Mouse (Mus musculus) heart, adult 2 months (tissue): ENCODE measurements at regions not wholly inside any gene's neighbourhood (a gene's known extent, or its start where the extent isn't known, plus 50 kb on each side); places are given as distances from the start of the nearest gene placed in this dataset.
A peak's percentile ranks its signal among the peaks of the same experiment; 100 is the strongest.

Source experiments
- DNase-seq, 2 experiments: peaks; one replicate each; pipeline ENCODE4 v3.0.0; 2021
- H3K27ac ChIP-seq: fragments of 200-600 bp; 2 replicates; pipeline ENCODE4 v1.8.1; 2022
- H3K27me3 ChIP-seq: fragments of 200-500 bp; 2 replicates; pipeline ENCODE4 v1.6.1; 2012; ENCODE audit warnings: mild to moderate bottlenecking, low read length, inconsistent platforms, mixed read lengths; ENCODE audit not compliant: control insufficient read depth, insufficient read depth
- H3K36me3 ChIP-seq: fragments of 200-500 bp; 2 replicates; pipeline ENCODE4 v1.6.1; 2012; ENCODE audit warnings: low read length, inconsistent platforms; ENCODE audit not compliant: control insufficient read depth, insufficient read depth
- H3K4me1 ChIP-seq: fragments of 200-500 bp; 2 replicates; pipeline ENCODE4 v1.6.1; 2011; ENCODE audit warnings: low read length; ENCODE audit not compliant: control insufficient read depth, insufficient read depth
- H3K4me3 ChIP-seq: fragments of 200-600 bp; 2 replicates; pipeline ENCODE4 v1.8.1; 2022
- H3K79me2 ChIP-seq: fragments of 200-500 bp; replicated peaks from 2 replicates; pipeline ENCODE4 v1.6.1; 2012; ENCODE audit warnings: mild to moderate bottlenecking, inconsistent platforms, low read length, moderate library complexity, mixed read lengths; ENCODE audit not compliant: control insufficient read depth, insufficient read depth
- H3K9ac ChIP-seq: fragments of 200-500 bp; 2 replicates; pipeline ENCODE4 v1.6.1; 2012; ENCODE audit warnings: low read depth, mild to moderate bottlenecking, control low read depth, inconsistent platforms, low read length, mixed read lengths
- CTCF ChIP-seq: fragments of 200-600 bp; IDR thresholded peaks from 2 replicates; pipeline ENCODE4 v1.8.1; 2022; ENCODE audit warnings: antibody characterized with exemption, mild to moderate bottlenecking, moderate library complexity
- EP300 ChIP-seq: fragments of 200-500 bp; IDR thresholded peaks from 2 replicates; pipeline ENCODE4 v1.6.1; 2011; ENCODE audit warnings: low read depth, low read length, control low read depth; ENCODE audit not compliant: insufficient read depth
- POLR2A ChIP-seq: fragments of 200-500 bp; IDR thresholded peaks from 2 replicates; pipeline ENCODE4 v1.6.1; 2011; ENCODE audit warnings: mild to moderate bottlenecking, low read depth, low read length, control low read depth; ENCODE audit not compliant: insufficient read depth
- WGBS: fragments of 180-500 bp; shearing (Covaris S2); methylation state at CpG from one replicate; pipeline ENCODE4 v1.1.7; 2018; 5-methylcytosine and 5-hydroxymethylcytosine counted together
- intact Hi-C: fragments of 180-260 bp; cut with DNase I; formaldehyde crosslinking; loops from one replicate; pipeline ENCODE4 v1.15.1; 2025

GRCm38 (mm10) chr5:148647644-148648043 is 95.1 kb upstream of the Ubl3 start:
- Histone ChIP-seq H3K4me3 (no peak overlapping the region), H3K4me1 (peaks cover 3% of the 10 kb centered on the region), H3K36me3 (no peaks in the 10 kb centered on the region), H3K27me3 (no peaks in the 10 kb centered on the region), H3K27ac (no peak overlapping the region), H3K9ac (no peak overlapping the region), H3K79me2 (no peaks in the 10 kb centered on the region)
- WGBS = 77% methylated on average over 2 of the region's 2 CpGs
- DNase-seq = no peak
- intact Hi-C loops = loop anchor here (2.0 kb wide), 1 partner anchor 53 kb away; no protein-coding TSS in a partner anchor
- TF ChIP-seq POLR2A = no peak
- TF ChIP-seq CTCF = no peak
- no peak for TF ChIP-seq EP300

- no peak overlapping the region for H3K9ac ChIP-seq
- no peaks in the 10 kb centered on the region for H3K27me3 ChIP-seq
- intact Hi-C loops = loop anchor here (2.0 kb wide), 1 partner anchor 55 kb away; no protein-coding TSS in a partner anchor
- peak in 1 of 2 experiments; percentile 33 for DNase-seq
- H3K27ac ChIP-seq = peak overlapping the region; percentile 28; the same call in 1 of the 2 replicates
- no peak overlapping the region for H3K4me3 ChIP-seq
- peaks cover 3% of the 10 kb centered on the region for H3K4me1 ChIP-seq
- H3K79me2 ChIP-seq = no peaks in the 10 kb centered on the region
- no peaks in the 10 kb centered on the region for H3K36me3 ChIP-seq
- 30% methylated on average over 4 of the region's 4 CpGs for WGBS
- no peak for TF ChIP-seq CTCF
- 0 out of 2 replicates have a peak, but pooled peaks have one; percentile 68 for TF ChIP-seq EP300
- TF ChIP-seq POLR2A = no peak
These were observed 93.2 kb upstream of the Ubl3 start for GRCm38 (mm10) chr5:148645772-148646171.

GRCm38 (mm10) chr5:148645191-148645681 is 92.6 kb upstream of the Ubl3 start:
- peak in 1 of 2 experiments; percentile 20 for DNase-seq
- TF ChIP-seq CTCF (no peak), POLR2A (no peak), EP300 (no peak)
- Histone ChIP-seq H3K27me3 (no peaks in the 10 kb centered on the region), H3K36me3 (no peaks in the 10 kb centered on the region), H3K4me1 (peaks cover 3% of the 10 kb centered on the region), H3K4me3 (no peak overlapping the region), H3K27ac (peak overlapping the region; percentile 28; the same call in 1 of the 2 replicates), H3K9ac (no peak overlapping the region), H3K79me2 (no peaks in the 10 kb centered on the region)
- intact Hi-C loops = no loop called here
- 46% methylated on average over 10 of the region's 10 CpGs for WGBS

GRCm38 (mm10) chr5:148644345-148644744 is 91.8 kb upstream of the Ubl3 start:
- WGBS = 95% methylated on average over 7 of the region's 7 CpGs
- no peak for DNase-seq
- Histone ChIP-seq H3K27me3 (no peaks in the 10 kb centered on the region), H3K4me1 (peaks cover 3% of the 10 kb centered on the region), H3K9ac (no peak overlapping the region), H3K79me2 (no peaks in the 10 kb centered on the region), H3K27ac (no peak overlapping the region), H3K36me3 (no peaks in the 10 kb centered on the region), H3K4me3 (no peak overlapping the region)
- intact Hi-C loops = no loop called here
- TF ChIP-seq CTCF (peak; percentile 24; the same call in 1 of the 2 replicates), POLR2A (no peak)

GRCm38 (mm10) chr5:148641652-148642395 is 89.2 kb upstream of the Ubl3 start:
- H3K4me3 ChIP-seq = no peak overlapping the region
- H3K9ac ChIP-seq = no peak overlapping the region
- H3K79me2 ChIP-seq = no peaks in the 10 kb centered on the region
- H3K27ac ChIP-seq = no peak overlapping the region
- peaks cover 3% of the 10 kb centered on the region for H3K4me1 ChIP-seq
- DNase-seq = no peak
- TF ChIP-seq EP300 = no peak
- TF ChIP-seq POLR2A = no peak
- no peak for TF ChIP-seq CTCF
- WGBS = 66% methylated on average over 15 of the region's 15 CpGs
- H3K36me3 ChIP-seq = no peaks in the 10 kb centered on the region
- intact Hi-C loops = no loop called here
- no peaks in the 10 kb centered on the region for H3K27me3 ChIP-seq

GRCm38 (mm10) chr5:148640523-148640922 is 87.9 kb upstream of the Ubl3 start:
- no peak for DNase-seq
- H3K4me1 ChIP-seq = peaks cover 3% of the 10 kb centered on the region
- TF ChIP-seq CTCF (no peak), POLR2A (no peak), EP300 (no peak)
- intact Hi-C loops = no loop called here
- H3K36me3 ChIP-seq = no peaks in the 10 kb centered on the region
- 69% methylated on average over 14 of the region's 14 CpGs for WGBS
- H3K27me3 ChIP-seq = no peaks in the 10 kb centered on the region
- no peak overlapping the region for H3K4me3 ChIP-seq
- H3K27ac ChIP-seq = no peak overlapping the region
- no peaks in the 10 kb centered on the region for H3K79me2 ChIP-seq
- H3K9ac ChIP-seq = no peak overlapping the region
